Mouse (Mus musculus) liver, adult 2 months (tissue): ENCODE data around the gene Kcna6. TPM values are rescaled to one million over a fixed set of nuclear protein-coding genes. Genes with fewer than 3 reads are reported as not detected.

Source experiments
- DNase-seq: peaks from one replicate; pipeline ENCODE4 v3.0.0-alpha.2; 2011; ENCODE audit warnings: low read depth, low spot score; ENCODE audit errors: extremely low read depth
- H3K27ac ChIP-seq: fragments of 200-500 bp; replicated peaks from 2 replicates; pipeline ENCODE4 v1.5.1; 2012; ENCODE audit warnings: low read depth, mild to moderate bottlenecking, control low read depth, inconsistent platforms, low read length; ENCODE audit not compliant: insufficient read depth
- H3K27me3 ChIP-seq: fragments of 200-500 bp; 2 replicates; pipeline ENCODE4 v1.6.1; 2012; ENCODE audit warnings: mild to moderate bottlenecking, moderate library complexity, low read length, inconsistent platforms; ENCODE audit not compliant: control insufficient read depth, insufficient read depth
- H3K36me3 ChIP-seq: fragments of 200-500 bp; 2 replicates; pipeline ENCODE4 v1.6.1; 2012; ENCODE audit warnings: low read length, inconsistent platforms; ENCODE audit not compliant: control insufficient read depth, insufficient read depth
- H3K4me1 ChIP-seq: fragments of 200-500 bp; 2 replicates; pipeline ENCODE4 v1.6.1; 2011; ENCODE audit warnings: low read length; ENCODE audit not compliant: control insufficient read depth, insufficient read depth
- H3K4me3 ChIP-seq: fragments of 200-500 bp; 2 replicates; pipeline ENCODE4 v1.5.1; 2011; ENCODE audit warnings: low read depth, mild to moderate bottlenecking, control low read depth, low read length, moderate library complexity; ENCODE audit not compliant: insufficient read depth
- H3K79me2 ChIP-seq: fragments of 200-500 bp; 2 replicates; pipeline ENCODE4 v1.6.1; 2012; ENCODE audit warnings: inconsistent platforms, mild to moderate bottlenecking, low read length, moderate library complexity; ENCODE audit not compliant: control insufficient read depth, insufficient read depth
- H3K9ac ChIP-seq: fragments of 200-500 bp; 2 replicates; pipeline ENCODE4 v1.6.1; 2012; ENCODE audit warnings: low read depth, mild to moderate bottlenecking, control low read depth, inconsistent platforms, low read length
- CTCF ChIP-seq: fragments of 200-500 bp; IDR thresholded peaks from 2 replicates; pipeline ENCODE4 v1.5.1; 2011; ENCODE audit warnings: low read depth, low read length, control low read depth
- POLR2A ChIP-seq: fragments of 200-500 bp; IDR thresholded peaks from 2 replicates; pipeline ENCODE4 v1.6.1; 2011; ENCODE audit warnings: low read length, control low read depth; ENCODE audit not compliant: insufficient read depth; ENCODE audit errors: extremely low read depth
- WGBS: fragments of 180-500 bp; shearing (Covaris S2); methylation state at CpG from one replicate; pipeline ENCODE4 v1.1.7; 2018; 5-methylcytosine and 5-hydroxymethylcytosine counted together
- polyA plus RNA-seq: library from polyadenylated mRNA; depleted of rRNA; stranded (reverse); fragments of >200 nt; gene quantifications from 2 replicates; pipeline ENCODE4 v1.2.3, GENCODE M21; 2012
- total RNA-seq: library from RNA; depleted of rRNA; stranded (reverse); fragments of >200 nt; gene quantifications from 2 replicates; pipeline ENCODE4 v1.2.3, GENCODE M21; 2014

Gene Kcna6
- total and polyA plus RNA-seq, 2 experiments: 0.02 TPM; not detected in 1

DNA sequence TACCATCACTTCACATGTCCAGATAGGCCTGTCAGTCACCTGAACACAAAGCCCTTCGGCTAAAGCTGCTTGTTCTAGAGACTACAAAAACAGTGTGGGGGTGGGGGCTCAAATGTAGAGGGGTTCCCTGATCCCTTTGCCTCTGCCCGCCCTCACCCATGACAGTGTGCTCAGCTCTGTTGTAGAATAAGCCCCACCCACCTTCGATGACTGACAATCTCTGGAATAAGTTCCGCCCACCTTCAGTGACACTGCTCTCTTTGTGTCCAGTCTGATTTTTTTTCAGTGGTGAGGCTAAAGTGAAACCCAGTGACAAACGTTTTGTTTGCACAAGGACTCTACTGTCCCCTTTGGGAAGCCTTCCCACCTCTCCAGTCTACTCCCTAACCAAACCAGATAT is 26.1 kb upstream of the Kcna6 start:
- no peak overlapping the region for H3K9ac ChIP-seq
- WGBS: 50% methylated on average over 5 of the region's 5 CpGs
- no peaks in the 10 kb centered on the region for H3K4me1 ChIP-seq
- no peak overlapping the region for H3K4me3 ChIP-seq
- H3K27ac ChIP-seq: no peak overlapping the region
- H3K36me3 ChIP-seq: no peaks in the 10 kb centered on the region
- TF ChIP-seq POLR2A: no peak
- TF ChIP-seq CTCF: no peak
- no peak for DNase-seq
- H3K27me3 ChIP-seq: no peaks in the 10 kb centered on the region
- no peaks in the 10 kb centered on the region for H3K79me2 ChIP-seq

DNA sequence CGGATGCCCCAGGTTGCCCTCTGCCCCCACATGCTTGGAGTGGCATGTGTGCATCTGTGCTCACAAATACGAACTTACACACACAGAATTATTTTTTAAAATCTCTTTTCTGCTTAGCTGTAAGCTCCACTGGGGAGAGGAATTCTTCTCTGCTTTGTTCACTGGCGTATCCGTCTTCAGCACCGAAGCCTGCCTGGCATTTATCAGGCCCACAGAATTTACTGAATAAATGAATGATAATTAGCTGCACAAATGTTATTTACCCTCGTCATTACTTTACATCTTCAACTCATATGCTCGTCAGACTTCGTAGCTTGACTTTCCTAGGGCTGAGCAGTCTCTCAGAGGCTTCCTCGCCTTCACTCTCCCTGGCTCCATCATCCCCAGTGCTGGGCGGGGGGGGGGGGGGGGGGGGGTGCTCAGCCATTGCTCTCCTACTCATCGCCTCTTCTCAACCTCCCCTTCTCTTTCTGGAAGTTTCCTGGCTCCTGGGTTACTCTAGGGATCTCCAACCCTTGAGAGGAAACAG is 24.2 kb upstream of the Kcna6 start:
- no peak overlapping the region for H3K27ac ChIP-seq
- H3K4me1 ChIP-seq: no peaks in the 10 kb centered on the region
- TF ChIP-seq POLR2A (no peak), CTCF (no peak)
- no peak overlapping the region for H3K9ac ChIP-seq
- no peak overlapping the region for H3K4me3 ChIP-seq
- whole genome bisulfite sequencing: 81% methylated on average over 11 of the region's 11 CpGs
- no peaks in the 10 kb centered on the region for H3K27me3 ChIP-seq
- no peaks in the 10 kb centered on the region for H3K36me3 ChIP-seq
- DNase-seq: no peak
- H3K79me2 ChIP-seq: no peaks in the 10 kb centered on the region

DNA sequence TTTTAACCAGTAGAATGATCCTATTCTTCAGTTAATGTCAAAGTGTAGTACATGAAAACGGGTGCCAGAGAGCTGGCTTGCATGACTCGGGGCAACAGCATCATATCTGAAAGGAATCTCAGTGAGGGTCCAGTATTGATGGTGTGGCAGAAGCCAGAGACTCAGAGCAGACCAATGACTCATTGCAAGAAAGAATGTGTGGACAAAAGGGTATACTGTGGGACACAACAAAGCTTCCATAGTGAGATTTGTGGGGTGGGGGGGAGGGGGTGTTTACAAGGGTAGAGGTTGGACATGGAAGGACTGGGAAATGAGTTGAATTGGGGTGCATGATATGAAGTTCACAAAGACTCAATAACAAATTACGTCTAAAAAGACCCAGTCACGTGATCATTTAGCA is 20.9 kb upstream of the Kcna6 start:
- Histone ChIP-seq H3K9ac (no peak overlapping the region), H3K4me1 (no peaks in the 10 kb centered on the region), H3K36me3 (no peaks in the 10 kb centered on the region), H3K27ac (no peak overlapping the region), H3K4me3 (no peak overlapping the region), H3K79me2 (no peaks in the 10 kb centered on the region), H3K27me3 (no peaks in the 10 kb centered on the region)
- no peak for DNase-seq
- no peak for TF ChIP-seq POLR2A
- WGBS: 83% methylated on average over 4 of the region's 4 CpGs

DNA sequence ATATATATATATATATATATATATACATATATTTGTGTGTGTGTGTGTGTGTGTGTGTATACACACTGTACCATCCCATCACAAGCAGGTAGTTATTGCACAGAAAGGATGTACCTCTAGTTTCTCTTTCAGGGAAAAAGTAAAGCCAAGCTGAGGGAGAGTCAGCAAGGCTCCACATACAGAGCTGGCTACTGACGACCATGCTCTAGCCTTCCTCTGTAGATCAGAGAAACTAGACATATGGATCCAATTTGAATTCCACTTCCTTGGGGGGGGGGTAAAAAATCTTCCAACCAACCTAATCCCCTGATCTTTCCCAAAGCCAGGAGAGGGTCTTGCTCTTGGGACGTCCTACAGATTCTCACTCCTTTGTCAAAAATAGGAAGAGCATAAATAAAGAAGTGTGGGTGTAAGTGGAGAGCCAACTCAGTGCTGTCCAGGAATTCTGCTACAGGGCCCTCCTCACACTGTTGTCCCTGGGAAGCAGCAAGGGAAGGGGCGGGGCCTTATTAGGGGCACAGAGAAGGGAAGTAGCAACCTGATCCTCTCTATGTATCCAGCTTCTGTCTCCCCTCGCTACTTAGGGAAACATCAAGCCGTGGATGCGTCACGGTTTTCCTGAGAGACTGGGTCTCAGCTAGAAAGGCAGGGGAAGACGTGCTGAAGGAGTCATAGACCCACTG is 15.4 kb upstream of the Kcna6 start:
- Histone ChIP-seq H3K79me2 (no peaks in the 10 kb centered on the region), H3K9ac (no peak overlapping the region), H3K4me3 (no peak overlapping the region), H3K27me3 (peaks cover 2% of the 10 kb centered on the region; the same call in 1 of the 2 replicates), H3K4me1 (no peaks in the 10 kb centered on the region), H3K36me3 (no peaks in the 10 kb centered on the region), H3K27ac (no peak overlapping the region)
- 40% methylated on average over 8 of the region's 8 CpGs for WGBS
- DNase-seq: no peak
- TF ChIP-seq CTCF (no peak), POLR2A (no peak)

DNA sequence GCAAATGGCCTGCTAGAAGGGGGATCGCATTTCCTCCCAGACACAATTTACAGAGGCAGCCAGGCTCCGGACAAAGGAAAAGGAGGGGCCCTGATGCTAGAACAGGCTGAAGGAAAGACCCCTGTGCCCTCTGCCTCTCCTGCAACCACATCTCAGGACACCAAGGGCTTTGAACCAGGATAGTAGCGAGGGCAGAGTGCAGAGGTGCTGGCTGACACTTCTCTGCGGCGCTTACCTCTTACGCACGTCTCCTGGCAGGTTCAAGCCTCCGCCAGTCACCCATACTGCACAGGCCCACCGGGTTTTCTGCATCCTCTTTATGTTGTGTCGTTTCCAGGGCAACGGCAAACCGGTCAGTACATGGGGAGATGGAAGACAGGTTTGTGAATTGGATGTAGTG is 12.0 kb upstream of the Kcna6 start:
- Histone ChIP-seq H3K27ac (no peak overlapping the region), H3K36me3 (no peaks in the 10 kb centered on the region), H3K4me1 (no peaks in the 10 kb centered on the region), H3K79me2 (no peaks in the 10 kb centered on the region), H3K4me3 (no peak overlapping the region), H3K9ac (no peak overlapping the region), H3K27me3 (peaks cover 2% of the 10 kb centered on the region; the same call in 1 of the 2 replicates)
- TF ChIP-seq CTCF: no peak
- no peak for TF ChIP-seq POLR2A
- WGBS: 46% methylated on average over 12 of the region's 12 CpGs
- DNase-seq: no peak

DNA sequence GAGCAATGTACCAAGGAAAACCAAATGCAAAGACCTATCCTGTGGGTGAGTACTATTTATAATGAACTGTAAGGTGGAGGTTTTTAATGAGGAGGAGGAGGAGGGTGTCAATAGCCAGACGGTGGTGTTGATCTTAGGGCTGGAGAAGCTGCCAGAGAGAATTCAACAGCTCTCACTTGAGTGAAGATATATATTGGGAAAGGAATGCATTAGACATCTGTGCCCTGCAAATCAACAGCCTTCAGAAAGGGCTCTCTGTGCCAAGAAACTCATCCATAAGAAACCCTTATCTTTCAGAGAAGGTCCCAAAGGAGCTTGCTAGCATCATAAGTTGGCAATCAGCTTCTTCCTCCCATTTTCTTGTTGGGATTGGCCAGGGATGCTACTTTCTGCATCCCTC is 5.4 kb upstream of the Kcna6 start:
- H3K9ac ChIP-seq: no peak overlapping the region
- H3K79me2 ChIP-seq: no peaks in the 10 kb centered on the region
- H3K27me3 ChIP-seq: peaks cover 4% of the 10 kb centered on the region; the same call in 1 of the 2 replicates
- H3K4me3 ChIP-seq: no peak overlapping the region
- 58% methylated on average over 1 of the region's 1 CpGs for WGBS
- TF ChIP-seq POLR2A (no peak), CTCF (no peak)
- no peaks in the 10 kb centered on the region for H3K36me3 ChIP-seq
- no peaks in the 10 kb centered on the region for H3K4me1 ChIP-seq
- DNase-seq: no peak
- no peak overlapping the region for H3K27ac ChIP-seq
